Mouse (Mus musculus): ENCODE measurements at regions not wholly inside any gene's neighbourhood (a gene's known extent, or its start where the extent isn't known, plus 50 kb on each side); places are given as distances from the start of the nearest gene placed in this dataset.
"Not testable (repeated sequence)": the region's sequence is repeated elsewhere in the genome, so short reads cannot be mapped to it uniquely, and the experiment has no call there.

GRCm38 (mm10) chr16:15368383-15369163 is 51.3 kb downstream of the Gm21897 start:
- DNase-seq (ENCODE audit: extremely low spot score in 1 of 2, low spot score in 1 of 2): no peak

GRCm38 (mm10) chr16:15372844-15373243 is 55.6 kb downstream of the Gm21897 start:
- no peak for DNase-seq (ENCODE audit: extremely low spot score in 1 of 2, low spot score in 1 of 2)

- DNase-seq (ENCODE audit: extremely low spot score in 1 of 2, low spot score in 1 of 2): no peak
Measured at GRCm38 (mm10) chr16:15373961-15374360, 56.7 kb downstream of the Gm21897 start.

- DNase-seq (ENCODE audit: extremely low spot score in 1 of 2, low spot score in 1 of 2): no peak
Measured at GRCm38 (mm10) chr16:15385557-15386240, 68.4 kb downstream of the Gm21897 start.

DNA sequence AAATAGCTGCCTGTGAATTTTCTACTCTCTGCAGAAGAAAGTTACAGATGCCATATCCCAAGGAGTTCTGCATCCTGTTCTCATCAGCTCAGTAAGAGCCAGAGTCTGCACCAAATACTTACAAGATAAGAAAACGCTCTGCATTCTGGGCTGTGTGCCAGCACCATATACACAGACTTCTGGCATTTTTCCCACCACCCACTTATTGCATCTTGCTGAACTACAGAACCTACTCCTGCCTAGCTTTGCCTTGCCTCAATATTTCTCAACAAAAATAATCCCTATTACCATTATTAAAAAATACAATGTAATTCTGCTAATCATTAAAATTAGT is 69.0 kb downstream of the Gm21897 start:
- peak; percentile 72 to 88 for DNase-seq (ENCODE audit: extremely low spot score in 1 of 2, low spot score in 1 of 2)

DNA sequence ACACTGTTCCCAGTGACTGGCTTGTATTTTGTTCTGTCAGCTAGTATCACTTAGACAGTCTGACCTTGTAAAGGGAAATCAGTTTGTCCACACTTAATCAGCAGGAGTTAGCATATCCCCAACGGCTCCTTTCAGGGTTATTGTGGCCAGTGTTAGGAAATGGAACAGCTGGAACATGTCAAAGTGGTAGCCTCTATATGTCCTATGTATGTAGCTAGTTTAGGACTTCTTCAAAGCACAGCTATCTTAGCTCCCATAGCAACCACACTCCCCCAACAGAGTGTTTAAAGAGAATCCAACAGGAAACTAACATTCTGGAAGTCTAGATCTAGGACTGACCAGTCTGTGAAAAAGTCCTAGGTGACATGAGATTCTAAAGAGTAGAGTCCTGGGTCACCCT is 72.6 kb downstream of the Gm21897 start:
- DNase-seq (ENCODE audit: extremely low spot score in 1 of 2, low spot score in 1 of 2): no peak

GRCm38 (mm10) chr16:15430352-15430751 is 113.1 kb downstream of the Gm21897 start:
- no peak for DNase-seq (ENCODE audit: extremely low spot score in 1 of 2, low spot score in 1 of 2)

GRCm38 (mm10) chr16:15432681-15433080 is 115.4 kb downstream of the Gm21897 start:
- DNase-seq (ENCODE audit: extremely low spot score in 1 of 2, low spot score in 1 of 2): peak in 1 of 2 experiments; percentile 1

- not testable (repeated sequence) for DNase-seq (ENCODE audit: extremely low spot score in 1 of 2, low spot score in 1 of 2)
Measured at GRCm38 (mm10) chr16:15462856-15463255, 145.6 kb downstream of the Gm21897 start.

GRCm38 (mm10) chr16:15473875-15474274 is 156.6 kb downstream of the Gm21897 start:
- DNase-seq (ENCODE audit: extremely low spot score in 1 of 2, low spot score in 1 of 2): no peak

- no peak for DNase-seq (ENCODE audit: extremely low spot score in 1 of 2, low spot score in 1 of 2)
Measured at GRCm38 (mm10) chr16:15478876-15479275, 161.6 kb downstream of the Gm21897 start.

- DNase-seq (ENCODE audit: extremely low spot score in 1 of 2, low spot score in 1 of 2): no peak
Measured at GRCm38 (mm10) chr16:15491328-15491999, 174.2 kb downstream of the Gm21897 start.

DNA sequence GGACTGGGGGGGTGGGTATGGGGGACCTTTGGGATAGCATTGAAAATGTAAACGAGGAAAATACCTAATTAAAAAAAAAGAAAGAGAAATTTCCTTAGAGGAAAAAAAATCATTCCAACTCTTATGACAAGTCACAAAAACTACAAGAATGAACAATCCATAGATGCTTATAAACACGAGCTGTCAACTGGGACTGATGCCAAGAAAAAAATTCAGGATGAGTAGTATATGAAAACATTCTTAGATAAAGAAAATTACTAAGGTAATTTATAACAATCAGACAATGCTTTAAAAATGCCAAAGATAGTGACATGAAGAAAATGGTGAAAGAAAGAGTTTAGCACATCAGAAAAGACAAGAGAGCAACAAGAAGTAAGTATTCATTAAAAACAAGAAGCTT is 176.0 kb downstream of the Gm21897 start:
- DNase-seq (ENCODE audit: extremely low spot score in 1 of 2, low spot score in 1 of 2): no peak

All from frontal cortex, adult 2 months (tissue).